Mouse (Mus musculus) embryonic fibroblast, embryonic 13.5 days (primary cell): ENCODE measurements around the gene B3galnt2. TPM values are rescaled to one million over a fixed set of nuclear protein-coding genes. Genes with fewer than 3 reads are reported as not detected.
"Not testable (repeated sequence)": the region's sequence is repeated elsewhere in the genome, so short reads cannot be mapped to it uniquely, and the experiment has no call there.

Source experiments
- H3K27ac ChIP-seq: 2 replicates; pipeline ENCODE4 v1.5.1; 2012; ENCODE audit warnings: low read length, control low read depth, inconsistent platforms; ENCODE audit not compliant: insufficient read depth
- H3K4me1 ChIP-seq: 2 replicates; pipeline ENCODE4 v1.6.1; 2011; ENCODE audit warnings: low read length; ENCODE audit not compliant: control insufficient read depth, insufficient read depth
- H3K4me3 ChIP-seq: 2 replicates; pipeline ENCODE4 v1.5.1; 2011; ENCODE audit warnings: mild to moderate bottlenecking, control low read depth, low read length; ENCODE audit not compliant: insufficient read depth
- CTCF ChIP-seq: IDR thresholded peaks from 2 replicates; pipeline ENCODE4 v1.5.1; 2011; ENCODE audit warnings: mild to moderate bottlenecking, control low read depth, low read length, moderate library complexity, borderline replicate concordance; ENCODE audit not compliant: insufficient read depth
- POLR2A ChIP-seq: IDR thresholded peaks from 2 replicates; pipeline ENCODE4 v1.6.1; 2011; ENCODE audit warnings: low read depth, mild to moderate bottlenecking, control low read depth, low read length, moderate library complexity
- polyA plus RNA-seq: library from polyadenylated mRNA; stranded (reverse); fragments of >200 nt; gene quantifications from 2 replicates; pipeline ENCODE4 v1.2.4, GENCODE M21; 2011; ENCODE audit warnings: low read depth; ENCODE audit not compliant: missing spikeins, insufficient read length

Gene B3galnt2
- polyA plus RNA-seq, 1 experiment, result 44.5 TPM

GRCm38 (mm10) chr13:13966172-13966571 lies 11.9 kb downstream of the B3galnt2 start:
- TF ChIP-seq POLR2A, result no peak
- TF ChIP-seq CTCF, result no peak
- H3K27ac ChIP-seq, result no peak overlapping the region
- H3K4me3 ChIP-seq, result no peak overlapping the region
- H3K4me1 ChIP-seq, result peaks cover 5% of the 10 kb centered on the region; the same call in 1 of the 2 replicates

GRCm38 (mm10) chr13:13968629-13969111 lies 14.4 kb downstream of the B3galnt2 start:
- H3K4me3 ChIP-seq, result no peak overlapping the region
- TF ChIP-seq CTCF (no peak), POLR2A (no peak; the same call in 1 of the 2 replicates)
- peaks cover 5% of the 10 kb centered on the region; the same call in 1 of the 2 replicates for H3K4me1 ChIP-seq
- peak overlapping the region; percentile 79 for H3K27ac ChIP-seq

GRCm38 (mm10) chr13:13969796-13970195 lies 15.5 kb downstream of the B3galnt2 start:
- TF ChIP-seq POLR2A (no peak), CTCF (no peak)
- peak overlapping the region; percentile 36; the same call in 1 of the 2 replicates for H3K27ac ChIP-seq
- no peak overlapping the region for H3K4me3 ChIP-seq
- peaks cover 5% of the 10 kb centered on the region; the same call in 1 of the 2 replicates for H3K4me1 ChIP-seq

GRCm38 (mm10) chr13:13981842-13982241 lies 27.6 kb downstream of the B3galnt2 start:
- not testable (repeated sequence) for H3K27ac ChIP-seq, H3K4me3 ChIP-seq, H3K4me1 ChIP-seq

GRCm38 (mm10) chr13:13983523-13983922 lies 29.3 kb downstream of the B3galnt2 start:
- no peaks in the 10 kb centered on the region for H3K4me1 ChIP-seq
- H3K27ac ChIP-seq, result no peak overlapping the region
- H3K4me3 ChIP-seq, result no peak overlapping the region
- TF ChIP-seq CTCF, result no peak
- TF ChIP-seq POLR2A, result no peak

- Histone ChIP-seq H3K27ac (no peak overlapping the region), H3K4me3 (no peak overlapping the region), H3K4me1 (no peaks in the 10 kb centered on the region)
- no peak for TF ChIP-seq CTCF
- TF ChIP-seq POLR2A, result no peak
Measured at GRCm38 (mm10) chr13:13989135-13989534, 34.9 kb downstream of the B3galnt2 start.

- H3K4me1 ChIP-seq, result no peaks in the 10 kb centered on the region
- TF ChIP-seq POLR2A (no peak), CTCF (no peak)
- no peak overlapping the region for H3K27ac ChIP-seq
- H3K4me3 ChIP-seq, result no peak overlapping the region
Measured at GRCm38 (mm10) chr13:13990391-13990790, 36.1 kb downstream of the B3galnt2 start.

GRCm38 (mm10) chr13:13993041-13993440 lies 38.8 kb downstream of the B3galnt2 start:
- no peaks in the 10 kb centered on the region for H3K4me1 ChIP-seq
- H3K27ac ChIP-seq, result no peak overlapping the region
- TF ChIP-seq POLR2A, result no peak
- no peak for TF ChIP-seq CTCF
- H3K4me3 ChIP-seq, result no peak overlapping the region

- H3K27ac ChIP-seq, result no peak overlapping the region
- H3K4me3 ChIP-seq, result no peak overlapping the region
- H3K4me1 ChIP-seq, result no peaks in the 10 kb centered on the region
- TF ChIP-seq POLR2A (no peak), CTCF (no peak)
Measured at GRCm38 (mm10) chr13:13995046-13995445, 40.8 kb downstream of the B3galnt2 start.

GRCm38 (mm10) chr13:13997476-13997875 lies 43.2 kb downstream of the B3galnt2 start:
- no peak overlapping the region for H3K4me3 ChIP-seq
- TF ChIP-seq POLR2A, result no peak
- no peak for TF ChIP-seq CTCF
- no peak overlapping the region for H3K27ac ChIP-seq
- H3K4me1 ChIP-seq, result no peaks in the 10 kb centered on the region

- H3K4me3 ChIP-seq, result no peak overlapping the region
- TF ChIP-seq CTCF (no peak), POLR2A (no peak)
- no peak overlapping the region for H3K27ac ChIP-seq
- H3K4me1 ChIP-seq, result no peaks in the 10 kb centered on the region
Measured at GRCm38 (mm10) chr13:14002706-14003105, 48.4 kb downstream of the B3galnt2 start.
